Mouse (Mus musculus): Measurements from ENCODE around the gene Gfer.

- TF ChIP-seq POLR2A (IDR thresholded peaks at IDR 0.05; ENCODE audit: insufficient read length, low read depth) (no peak), MYOG (IDR thresholded peaks at IDR 0.05; ENCODE audit: control insufficient read depth in 1 of 3, insufficient read depth in 1 of 3, insufficient read length in 2 of 3, low read depth in 2 of 3) (no peak), TCF12 (IDR thresholded peaks at IDR 0.05; ENCODE audit: insufficient read depth, poor library complexity, severe bottlenecking) (no peak), CEBPB (IDR thresholded peaks at IDR 0.05; ENCODE audit: insufficient read depth, poor library complexity, severe bottlenecking) (no peak), POLR2AphosphoS2 (IDR thresholded peaks at IDR 0.05; ENCODE audit: insufficient read length, low read depth) (no peak)
Measured at GRCm38 (mm10) chr17:24730787-24731186, 34.8 kb upstream of the Gfer start.

Measured in myocyte (in vitro differentiated cells).